7 mouse cellular contexts compared by ENCODE assay signal in genomic region chr6:114550096-114550669, GRCm38 (mm10).
DNase-seq lines count a peak whose midpoint lies in the region; ATAC-seq lines count a peak whose summit lies in the region.
"Not testable (repeated sequence)": the region's sequence is repeated elsewhere in the genome, so short reads cannot be mapped to it uniquely, and the experiment has no call there.

No protein-coding gene starts in this region.

- H3K27ac ChIP-seq in forebrain, embryonic 11.5 days (ENCODE audit: low read depth, low read length); midbrain, embryonic 11.5 days (ENCODE audit: low read depth, low read length): not testable (repeated sequence)

- intact Hi-C loops in left cerebral cortex, postnatal 25 days (cut with DNase I) = not testable (repeated sequence)

- not testable (repeated sequence) for H3K27me3 ChIP-seq in forebrain, embryonic 11.5 days (ENCODE audit: control insufficient read depth, insufficient read depth, low read length); midbrain, embryonic 11.5 days (ENCODE audit: control insufficient read depth, insufficient read depth, low read length)

- not testable (repeated sequence) for ATAC-seq in forebrain, embryonic 11.5 days (replicated peaks; ENCODE audit: low FRiP score); midbrain, embryonic 11.5 days (ENCODE audit: low FRiP score)

- H3K4me1 ChIP-seq in forebrain, embryonic 11.5 days (replicated peaks; ENCODE audit: control insufficient read depth, insufficient read depth, low read length); midbrain, embryonic 11.5 days (ENCODE audit: control insufficient read depth, insufficient read depth, low read length): not testable (repeated sequence)

- H3K36me3 ChIP-seq in forebrain, embryonic 11.5 days (ENCODE audit: control insufficient read depth, insufficient read depth, low read length); midbrain, embryonic 11.5 days (ENCODE audit: control insufficient read depth, insufficient read depth, low read length): not testable (repeated sequence)

- H3K4me2 ChIP-seq in forebrain, embryonic 11.5 days (ENCODE audit: low read depth, low read length, severe bottlenecking); midbrain, embryonic 11.5 days: not testable (repeated sequence)

- H3K9me3 ChIP-seq in forebrain, embryonic 11.5 days (ENCODE audit: control insufficient read depth, low read length); midbrain, embryonic 11.5 days (ENCODE audit: control insufficient read depth, low read length): not testable (repeated sequence)

- not testable (repeated sequence) for H3K9ac ChIP-seq in forebrain, embryonic 11.5 days (ENCODE audit: low read length); midbrain, embryonic 11.5 days (ENCODE audit: low read length)

- not testable (repeated sequence) for H3K4me3 ChIP-seq in forebrain, embryonic 11.5 days (ENCODE audit: low read depth, low read length); midbrain, embryonic 11.5 days (ENCODE audit: low read depth, low read length)

- WGBS in forebrain, embryonic 11.5 days = 39% methylated on average over 22 of the region's 23 CpGs
- WGBS in midbrain, embryonic 11.5 days = 39% methylated on average over 22 of the region's 23 CpGs

- peak; percentile 16 for DNase-seq in adrenal gland, postnatal 25 days
- peak; percentile 40 for DNase-seq in forebrain, embryonic 11.5 days (ENCODE audit: low spot score)
- DNase-seq in heart, adult 8-10 months (ENCODE audit: low spot score) = peak; percentile 13
- DNase-seq in kidney, postnatal 4 days = peak; percentile 49 to 53
- DNase-seq in left cerebral cortex, postnatal 25 days (ENCODE audit: low spot score in 2 of 2) = peak; percentile 35 to 61
- peak; percentile 81 for DNase-seq in midbrain, embryonic 11.5 days (ENCODE audit: low spot score, missing footprints)
- peak; percentile 30 for DNase-seq in right cerebral cortex, postnatal 4 days

Comparison
In these comparisons a context has a peak if more than half of its experiments do, and no peak if none do; other contexts are left out.
1. DNase-seq: peak in every context shown above with its lines; median percentile 81 in midbrain, embryonic 11.5 days; 51 in kidney, postnatal 4 days; 48 in left cerebral cortex, postnatal 25 days; 40 in forebrain, embryonic 11.5 days; 30 in right cerebral cortex, postnatal 4 days; 16 in adrenal gland, postnatal 25 days; 13 in heart, adult 8-10 months.